Mouse (Mus musculus) liver, embryonic 11.5 days (tissue): ENCODE measurements around the gene Tsga8. TPM values are rescaled to one million over a fixed set of nuclear protein-coding genes. Genes with fewer than 3 reads are reported as not detected.

Source experiments
- ATAC-seq: fragments of 200-750 bp; cut with Nextera tagmentation; replicated peaks from 2 replicates; pipeline ENCODE4 v1.8.0; 2017; ENCODE audit warnings: moderate number of reproducible peaks, mild to moderate bottlenecking, moderate TSS enrichment, moderate library complexity; ENCODE audit not compliant: low FRiP score
- DNase-seq: peaks from one replicate; pipeline ENCODE4 v3.0.0-alpha.2; 2017; ENCODE audit warnings: low spot score
- H3K27ac ChIP-seq: fragments of 300-500 bp; sonication (generic); 2 replicates; pipeline ENCODE4 v1.5.1; 2014; ENCODE audit warnings: mild to moderate bottlenecking, low read depth, low read length, control low read depth
- H3K27me3 ChIP-seq: fragments of 300-500 bp; sonication (generic); replicated peaks from 2 replicates; pipeline ENCODE4 v1.6.1; 2014; ENCODE audit warnings: low read length, mixed read lengths; ENCODE audit not compliant: control insufficient read depth, insufficient read depth
- H3K36me3 ChIP-seq: fragments of 300-500 bp; sonication (generic); 2 replicates; pipeline ENCODE4 v1.6.1; 2014; ENCODE audit warnings: mild to moderate bottlenecking, low read length, moderate library complexity, mixed read lengths; ENCODE audit not compliant: control insufficient read depth, insufficient read depth
- H3K4me1 ChIP-seq: fragments of 300-500 bp; sonication (generic); replicated peaks from 2 replicates; pipeline ENCODE4 v1.6.1; 2014; ENCODE audit warnings: low read length, mixed read lengths; ENCODE audit not compliant: control insufficient read depth, insufficient read depth
- H3K4me2 ChIP-seq: fragments of 300-500 bp; sonication (generic); 2 replicates; pipeline ENCODE4 v1.6.1; 2014; ENCODE audit warnings: mild to moderate bottlenecking, control low read depth, moderate library complexity
- H3K4me3 ChIP-seq: fragments of 300-500 bp; sonication (generic); 2 replicates; pipeline ENCODE4 v1.5.1; 2014; ENCODE audit warnings: low read depth, low read length, control low read depth
- H3K9ac ChIP-seq: fragments of 300-500 bp; sonication (generic); 2 replicates; pipeline ENCODE4 v1.6.1; 2014; ENCODE audit warnings: low read depth, low read length, control low read depth
- H3K9me3 ChIP-seq: fragments of 300-500 bp; sonication (generic); 2 replicates; pipeline ENCODE4 v1.6.1; 2016; ENCODE audit warnings: low read length, inconsistent platforms, mixed read lengths; ENCODE audit not compliant: control insufficient read depth
- WGBS: fragments of 180-500 bp; shearing (Covaris S2); extraction: QIAGEN DNeasy Blood & Tissue Kit; methylation state at CpG from one replicate; pipeline ENCODE4 v1.1.7; 2014; 5-methylcytosine and 5-hydroxymethylcytosine counted together
- polyA plus RNA-seq: library from polyadenylated mRNA; unstranded; fragments of >200 nt; fragmentation: Nextera tagmentation; extraction: Ambion mirVana; gene quantifications from 2 replicates; pipeline ENCODE4 v1.2.1, GENCODE M21; 2014

The Tsga8 gene
- polyA plus RNA-seq: not detected in 2 replicates

- no peak for ATAC-seq
- Histone ChIP-seq H3K4me1 (no peaks in the 10 kb centered on the region), H3K4me3 (no peak within 1 kb of the TSS), H3K36me3 (no peaks in the 10 kb centered on the region), H3K27ac (no peak within 1 kb of the TSS), H3K9me3 (no peaks in the 10 kb centered on the region), H3K27me3 (no peaks in the 10 kb centered on the region), H3K9ac (no peak within 1 kb of the TSS), H3K4me2 (no peak within 1 kb of the TSS)
- no peak for DNase-seq
- WGBS: 91% methylated on average over 15 of the region's 15 CpGs
Observed at GRCm38 (mm10) chrX:83487598-83487997, at the start of gene Tsga8. Tsga8 (minus strand) TSS chrX:83487924.
